Mouse (Mus musculus): ENCODE measurements around the gene Amer3.
"Not testable (repeated sequence)": the region's sequence is repeated elsewhere in the genome, so short reads cannot be mapped to it uniquely, and the experiment has no call there.

GRCm38 (mm10) chr1:34620116-34620515 is 40.7 kb downstream of the Amer3 start:
- not testable (repeated sequence) for TF ChIP-seq POLR2A (IDR thresholded peaks at IDR 0.05; ENCODE audit: control insufficient read depth in 1 of 2, insufficient read depth in 1 of 2, low read depth in 1 of 2, low read length in 2 of 2, poor library complexity in 1 of 2); EP300 (IDR thresholded peaks at IDR 0.05; ENCODE audit: low read depth in 1 of 2, low read length in 2 of 2); CHD2 (IDR thresholded peaks at IDR 0.05; ENCODE audit: low read length); CTCF (IDR thresholded peaks at IDR 0.05 in 2 of 3, conservative IDR thresholded peaks at IDR 0.05 in 1 of 3; ENCODE audit: control insufficient read depth in 1 of 3, insufficient read depth in 1 of 3, low read depth in 2 of 3, low read length in 3 of 3, poor library complexity in 1 of 3, severe bottlenecking in 1 of 3); MXI1 (IDR thresholded peaks at IDR 0.05; ENCODE audit: low read depth, low read length); MAX (IDR thresholded peaks at IDR 0.05; ENCODE audit: low read length); USF1 (IDR thresholded peaks at IDR 0.05; ENCODE audit: low read depth, low read length); MYC (IDR thresholded peaks at IDR 0.05; ENCODE audit: low read depth, low read length); RAD21 (IDR thresholded peaks at IDR 0.05; ENCODE audit: low read depth, low read length); ZC3H11A (IDR thresholded peaks at IDR 0.05; ENCODE audit: low read depth, low read length); ZMIZ1 (IDR thresholded peaks at IDR 0.05; ENCODE audit: low read depth, low read length); JUND (IDR thresholded peaks at IDR 0.05; ENCODE audit: low read depth, low read length); GATA1 (IDR thresholded peaks at IDR 0.05; ENCODE audit: low read depth, low read length)
